Mouse (Mus musculus) heart, embryonic 13.5 days (tissue): ENCODE results near the gene Tiam2. TPM values are rescaled to one million over a fixed set of nuclear protein-coding genes. Genes with fewer than 3 reads are reported as not detected.

Experiments used
- ATAC-seq: fragments of 200-750 bp; cut with Nextera tagmentation; 2 replicates; pipeline ENCODE4 v1.8.0; 2017; ENCODE audit warnings: moderate TSS enrichment; ENCODE audit not compliant: insufficient number of reproducible peaks, low FRiP score, low TSS enrichment; ENCODE audit errors: extremely low read depth
- H3K27ac ChIP-seq: fragments of 300-500 bp; sonication (generic); replicated peaks from 2 replicates; pipeline ENCODE4 v1.5.1; 2015; ENCODE audit warnings: moderate library complexity, mild to moderate bottlenecking, inconsistent platforms
- H3K27me3 ChIP-seq: fragments of 300-500 bp; sonication (generic); replicated peaks from 2 replicates; pipeline ENCODE4 v1.6.1; 2015; ENCODE audit warnings: mild to moderate bottlenecking, inconsistent platforms
- H3K36me3 ChIP-seq: fragments of 300-500 bp; sonication (generic); 2 replicates; pipeline ENCODE4 v1.6.1; 2015; ENCODE audit warnings: mild to moderate bottlenecking, inconsistent platforms
- H3K4me1 ChIP-seq: fragments of 300-500 bp; sonication (generic); 2 replicates; pipeline ENCODE4 v1.6.1; 2015; ENCODE audit warnings: inconsistent platforms
- H3K4me2 ChIP-seq: fragments of 300-500 bp; sonication (generic); 2 replicates; pipeline ENCODE4 v1.6.1; 2015; ENCODE audit warnings: inconsistent platforms, mild to moderate bottlenecking, moderate library complexity
- H3K4me3 ChIP-seq: fragments of 300-500 bp; sonication (generic); 2 replicates; pipeline ENCODE4 v1.5.1; 2015; ENCODE audit warnings: moderate library complexity, mild to moderate bottlenecking, inconsistent platforms
- H3K9ac ChIP-seq: fragments of 300-500 bp; sonication (generic); 2 replicates; pipeline ENCODE4 v1.6.1; 2015; ENCODE audit warnings: inconsistent platforms, mild to moderate bottlenecking, moderate library complexity
- H3K9me3 ChIP-seq: fragments of 300-500 bp; sonication (generic); 2 replicates; pipeline ENCODE4 v1.6.1; 2016; ENCODE audit warnings: inconsistent platforms
- WGBS: fragments of 180-500 bp; shearing (Covaris S2); methylation state at CpG from one replicate; pipeline ENCODE4 v1.1.7; 2015; ENCODE audit warnings: mixed read lengths; 5-methylcytosine and 5-hydroxymethylcytosine counted together
- polyA plus RNA-seq: library from polyadenylated mRNA; unstranded; fragments of >200 nt; fragmentation: Nextera tagmentation; extraction: Ambion mirVana; gene quantifications from 2 replicates; pipeline ENCODE4 v1.2.1, GENCODE M21; 2015

Tiam2 gene
- polyA plus RNA-seq, 1 experiment from 2014 or later: 4.0 TPM

GRCm38 (mm10) chr17:3453946-3454345 lies 127.6 kb downstream of the Tiam2 start:
- H3K27ac ChIP-seq: no peak overlapping the region
- peaks cover 12% of the 10 kb centered on the region for H3K36me3 ChIP-seq
- H3K4me3 ChIP-seq: no peak overlapping the region
- no peak overlapping the region for H3K9ac ChIP-seq
- no peaks in the 10 kb centered on the region for H3K9me3 ChIP-seq
- WGBS: 41% methylated on average over 10 of the region's 10 CpGs
- no peak overlapping the region for H3K4me2 ChIP-seq
- peaks cover 7% of the 10 kb centered on the region; the same call in 1 of the 2 replicates for H3K4me1 ChIP-seq
- H3K27me3 ChIP-seq: no peaks in the 10 kb centered on the region
- ATAC-seq: no peak

DNA sequence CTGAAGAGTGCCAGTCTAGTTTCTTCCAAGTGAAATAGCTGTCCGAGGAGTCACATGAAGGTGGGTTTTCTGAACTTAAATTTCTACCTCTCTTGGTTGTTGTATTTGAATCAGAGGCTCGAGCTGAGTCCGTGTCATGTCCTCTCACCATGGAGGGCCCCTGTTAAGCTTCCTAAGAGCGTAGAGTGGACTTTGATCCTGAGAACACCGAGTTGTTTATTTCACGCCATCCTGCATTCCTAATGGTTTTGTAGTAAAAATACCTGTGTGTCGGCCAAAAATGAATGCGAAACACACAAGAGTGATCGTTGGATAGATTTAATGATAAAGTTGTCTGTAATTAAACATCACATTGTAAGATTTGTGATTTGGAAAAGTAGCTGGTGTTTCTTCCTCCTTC lies 128.5 kb downstream of the Tiam2 start:
- no peaks in the 10 kb centered on the region for H3K27me3 ChIP-seq
- no peak overlapping the region for H3K9ac ChIP-seq
- no peak overlapping the region for H3K27ac ChIP-seq
- ATAC-seq: no peak
- no peak overlapping the region for H3K4me2 ChIP-seq
- WGBS: 80% methylated on average over 9 of the region's 9 CpGs
- peaks cover 7% of the 10 kb centered on the region; the same call in 1 of the 2 replicates for H3K4me1 ChIP-seq
- no peak overlapping the region for H3K4me3 ChIP-seq
- no peaks in the 10 kb centered on the region for H3K9me3 ChIP-seq
- peaks cover 12% of the 10 kb centered on the region for H3K36me3 ChIP-seq

DNA sequence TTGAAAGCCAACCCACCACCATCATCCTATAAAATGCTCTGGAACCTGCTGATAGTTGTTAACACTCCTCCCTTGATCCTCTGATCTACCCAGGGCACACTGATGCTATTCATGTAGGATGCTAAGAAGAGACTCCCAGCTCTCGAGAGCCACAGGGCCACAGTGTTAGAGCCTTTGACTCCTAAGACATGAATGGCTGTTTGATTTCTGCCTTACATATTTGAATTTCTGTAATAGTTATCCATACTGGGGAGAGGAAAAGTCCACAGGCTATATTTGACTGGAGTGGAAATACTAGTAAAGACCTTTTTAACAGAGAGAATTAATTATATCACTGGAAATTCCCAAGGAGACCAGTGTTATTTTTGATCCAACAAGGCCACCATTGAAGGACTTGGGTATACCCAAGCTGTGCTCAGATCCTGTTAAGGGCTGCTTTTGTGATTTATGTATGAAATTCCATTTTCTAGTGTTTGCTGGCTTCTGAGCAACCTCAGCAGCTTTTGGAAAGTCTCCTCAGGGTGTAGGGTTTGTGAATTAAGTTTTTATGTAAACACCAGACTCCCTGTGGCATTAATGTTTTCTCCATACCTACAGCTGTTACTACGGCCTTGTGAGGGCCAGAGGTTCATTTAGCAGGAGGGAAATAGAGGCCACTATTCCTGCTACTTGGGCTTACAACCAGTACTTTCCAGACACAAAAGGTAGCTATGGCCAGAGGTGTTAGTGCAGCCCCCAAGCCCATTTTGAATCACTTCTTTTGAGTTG lies 131.7 kb downstream of the Tiam2 start:
- Histone ChIP-seq H3K4me1 (peaks cover 7% of the 10 kb centered on the region; the same call in 1 of the 2 replicates), H3K4me3 (no peak overlapping the region), H3K27ac (no peak overlapping the region), H3K36me3 (no peaks in the 10 kb centered on the region), H3K27me3 (no peaks in the 10 kb centered on the region), H3K9me3 (no peaks in the 10 kb centered on the region), H3K4me2 (no peak overlapping the region), H3K9ac (no peak overlapping the region)
- no peak for ATAC-seq
- WGBS: 53% methylated on average over 2 of the region's 2 CpGs

- 59% methylated on average over 4 of the region's 4 CpGs for WGBS
- Histone ChIP-seq H3K4me2 (no peak overlapping the region), H3K27me3 (no peaks in the 10 kb centered on the region), H3K9me3 (no peaks in the 10 kb centered on the region), H3K4me3 (no peak overlapping the region), H3K9ac (no peak overlapping the region), H3K4me1 (no peaks in the 10 kb centered on the region), H3K27ac (no peak overlapping the region), H3K36me3 (no peaks in the 10 kb centered on the region)
- no peak for ATAC-seq
Measured at GRCm38 (mm10) chr17:3465861-3466260, 139.5 kb downstream of the Tiam2 start.

DNA sequence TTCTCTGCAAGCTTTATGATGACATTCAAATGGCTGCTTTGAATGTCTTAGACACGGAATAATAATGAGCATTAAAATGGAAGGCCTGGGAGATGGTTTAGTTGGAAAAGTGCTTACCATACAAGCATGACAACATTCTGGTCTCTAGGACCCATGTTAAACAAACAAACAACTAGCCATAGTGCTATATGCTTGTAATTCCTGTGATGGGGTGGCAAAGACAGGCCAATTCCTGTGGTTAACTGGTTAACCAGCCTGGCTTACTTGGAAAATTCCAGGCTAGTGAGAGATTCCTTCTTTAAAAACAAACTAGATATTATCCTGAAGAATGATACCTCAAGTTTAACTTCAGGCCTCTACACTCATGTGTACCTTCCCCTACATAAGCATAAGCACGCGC lies 140.3 kb downstream of the Tiam2 start:
- no peaks in the 10 kb centered on the region for H3K4me1 ChIP-seq
- no peaks in the 10 kb centered on the region for H3K9me3 ChIP-seq
- no peaks in the 10 kb centered on the region for H3K27me3 ChIP-seq
- H3K4me3 ChIP-seq: no peak overlapping the region
- no peak overlapping the region for H3K4me2 ChIP-seq
- no peak for ATAC-seq
- H3K9ac ChIP-seq: no peak overlapping the region
- H3K36me3 ChIP-seq: no peaks in the 10 kb centered on the region
- no peak overlapping the region for H3K27ac ChIP-seq
- WGBS: 82% methylated on average over 3 of the region's 3 CpGs

- Histone ChIP-seq H3K9me3 (no peaks in the 10 kb centered on the region), H3K4me3 (no peak overlapping the region), H3K27ac (no peak overlapping the region), H3K36me3 (no peaks in the 10 kb centered on the region), H3K27me3 (no peaks in the 10 kb centered on the region), H3K4me2 (no peak overlapping the region), H3K9ac (no peak overlapping the region), H3K4me1 (no peaks in the 10 kb centered on the region)
- WGBS: 76% methylated on average over 8 of the region's 8 CpGs
- no peak for ATAC-seq
Measured at GRCm38 (mm10) chr17:3467636-3468324, 141.4 kb downstream of the Tiam2 start.

DNA sequence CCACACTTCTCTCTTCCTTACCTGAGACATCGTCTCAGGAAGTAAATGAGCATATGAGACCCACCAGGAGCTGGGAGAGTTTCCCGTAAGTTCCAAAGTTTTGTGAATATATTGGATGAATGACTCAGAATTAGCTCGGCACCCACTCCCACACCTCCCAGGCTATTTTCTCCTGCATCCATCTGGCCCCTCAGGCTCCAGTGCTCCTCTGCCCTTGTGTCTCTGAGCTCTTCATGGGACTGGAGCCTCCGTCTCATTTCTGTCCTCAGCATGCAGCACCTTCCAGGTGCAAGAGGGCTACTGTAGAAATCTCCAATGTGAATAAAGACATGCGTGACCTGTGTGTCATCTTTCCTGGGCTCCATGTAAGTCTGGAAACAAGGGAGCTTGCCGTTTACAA lies 145.6 kb downstream of the Tiam2 start:
- Histone ChIP-seq H3K4me1 (no peaks in the 10 kb centered on the region), H3K27ac (no peak overlapping the region), H3K4me2 (no peak overlapping the region), H3K9me3 (no peaks in the 10 kb centered on the region), H3K36me3 (no peaks in the 10 kb centered on the region), H3K9ac (no peak overlapping the region), H3K4me3 (no peak overlapping the region), H3K27me3 (no peaks in the 10 kb centered on the region)
- no peak for ATAC-seq
- 77% methylated on average over 6 of the region's 6 CpGs for WGBS

DNA sequence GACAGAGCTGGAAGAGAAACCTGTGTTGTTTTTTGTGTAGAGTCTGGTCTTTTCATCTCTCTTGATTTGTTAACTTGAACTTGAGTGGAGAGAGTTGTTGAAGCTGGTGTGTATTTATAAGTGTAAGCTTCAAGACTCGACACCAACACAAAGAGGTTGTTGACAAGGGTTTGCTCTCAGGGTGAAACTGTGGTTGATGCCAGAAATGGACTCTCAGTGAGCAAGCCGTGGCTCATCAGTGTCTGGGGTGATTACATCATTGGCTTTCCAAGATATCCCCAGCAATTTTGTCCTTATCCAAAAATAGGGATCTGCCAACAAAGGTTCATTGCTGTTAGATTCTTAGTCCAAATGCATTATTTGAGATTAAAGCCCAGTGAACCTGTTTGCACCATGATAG lies 150.2 kb downstream of the Tiam2 start:
- H3K4me2 ChIP-seq: no peak overlapping the region
- H3K9me3 ChIP-seq: no peaks in the 10 kb centered on the region
- WGBS: 43% methylated on average over 2 of the region's 2 CpGs
- ATAC-seq: no peak
- no peak overlapping the region for H3K4me3 ChIP-seq
- H3K27me3 ChIP-seq: no peaks in the 10 kb centered on the region
- H3K36me3 ChIP-seq: no peaks in the 10 kb centered on the region
- H3K4me1 ChIP-seq: no peaks in the 10 kb centered on the region
- no peak overlapping the region for H3K9ac ChIP-seq
- H3K27ac ChIP-seq: no peak overlapping the region

DNA sequence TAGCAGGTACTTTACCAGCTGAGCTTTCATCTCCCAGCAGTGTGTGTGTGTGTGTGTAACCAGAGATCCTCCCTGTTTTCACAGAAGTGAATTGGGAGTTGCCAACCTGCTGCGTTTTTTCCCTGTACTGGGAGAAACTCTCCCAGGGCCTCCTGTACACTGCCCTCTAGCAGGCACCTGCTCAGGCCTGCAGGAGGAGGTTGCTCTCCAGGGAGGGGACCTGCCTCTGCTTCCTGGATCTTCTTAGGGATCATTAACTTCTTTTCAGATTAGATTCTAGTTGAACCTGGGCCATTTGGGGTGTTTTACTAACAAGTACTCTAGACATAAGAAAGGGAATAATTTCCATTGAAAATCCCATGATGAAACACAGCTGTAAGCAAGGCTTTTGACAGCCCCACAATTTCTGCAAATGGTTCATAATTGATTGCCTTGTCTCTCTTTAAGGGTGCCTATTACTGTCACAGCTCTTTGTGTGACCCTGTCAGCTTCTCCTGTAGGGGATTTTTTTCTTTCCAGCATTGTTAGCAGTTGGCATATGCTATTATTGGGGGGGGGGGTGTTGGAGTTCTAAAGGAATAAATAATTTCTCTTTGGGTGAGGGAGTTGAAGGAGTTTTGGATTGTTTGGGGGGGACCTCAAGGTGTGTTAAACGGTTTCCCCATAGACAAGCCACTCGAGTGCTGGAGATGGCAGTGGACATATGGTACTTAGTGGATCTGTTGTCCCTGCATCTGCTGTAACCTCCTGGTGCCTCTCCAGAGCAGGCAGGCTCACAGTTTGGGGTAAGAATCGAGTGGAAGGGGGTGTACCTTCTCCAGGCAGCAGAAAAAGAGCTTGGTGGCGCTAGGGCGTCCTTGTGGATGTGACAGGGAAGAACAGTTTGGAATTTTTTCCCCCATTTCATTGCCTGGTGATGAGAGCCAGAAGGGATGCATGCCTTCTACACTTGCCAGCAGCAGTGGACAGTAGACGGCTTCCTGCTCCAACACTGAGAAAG lies 155.5 kb downstream of the Tiam2 start:
- Histone ChIP-seq H3K9me3 (no peaks in the 10 kb centered on the region), H3K4me2 (no peak overlapping the region), H3K4me1 (no peaks in the 10 kb centered on the region), H3K9ac (no peak overlapping the region), H3K27ac (no peak overlapping the region), H3K36me3 (no peaks in the 10 kb centered on the region), H3K27me3 (no peaks in the 10 kb centered on the region), H3K4me3 (no peak overlapping the region)
- WGBS: 58% methylated on average over 7 of the region's 7 CpGs
- ATAC-seq: no peak

GRCm38 (mm10) chr17:3483091-3483490 lies 156.7 kb downstream of the Tiam2 start:
- no peak overlapping the region for H3K9ac ChIP-seq
- H3K36me3 ChIP-seq: no peaks in the 10 kb centered on the region
- H3K27me3 ChIP-seq: no peaks in the 10 kb centered on the region
- H3K27ac ChIP-seq: no peak overlapping the region
- H3K9me3 ChIP-seq: no peaks in the 10 kb centered on the region
- WGBS: 85% methylated on average over 8 of the region's 8 CpGs
- ATAC-seq: no peak
- no peaks in the 10 kb centered on the region for H3K4me1 ChIP-seq
- H3K4me2 ChIP-seq: no peak overlapping the region
- no peak overlapping the region for H3K4me3 ChIP-seq

DNA sequence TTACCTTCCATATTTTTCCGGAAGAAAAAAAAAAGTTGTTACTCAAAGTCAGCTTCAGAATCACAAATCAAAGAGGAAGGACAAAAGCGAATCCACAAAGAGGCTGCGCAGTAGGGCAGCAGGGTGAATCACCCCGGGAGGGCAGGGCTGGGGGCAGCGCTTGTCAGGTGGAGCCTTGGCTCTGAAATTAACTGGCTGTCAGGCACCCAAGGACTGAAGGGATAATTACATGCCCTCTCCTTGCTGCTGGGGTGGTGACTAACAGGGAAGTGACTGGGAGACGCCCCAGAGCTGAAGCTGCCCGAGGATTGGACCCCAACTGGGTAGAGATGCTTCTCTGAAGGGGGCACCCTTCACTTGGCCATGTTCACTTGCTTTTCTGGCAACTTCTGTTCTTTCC lies 159.5 kb downstream of the Tiam2 start:
- no peak for ATAC-seq
- no peak overlapping the region for H3K4me3 ChIP-seq
- H3K27ac ChIP-seq: no peak overlapping the region
- H3K9ac ChIP-seq: no peak overlapping the region
- H3K27me3 ChIP-seq: no peaks in the 10 kb centered on the region
- H3K36me3 ChIP-seq: no peaks in the 10 kb centered on the region
- 67% methylated on average over 7 of the region's 7 CpGs for WGBS
- no peaks in the 10 kb centered on the region for H3K4me1 ChIP-seq
- H3K4me2 ChIP-seq: no peak overlapping the region
- no peaks in the 10 kb centered on the region for H3K9me3 ChIP-seq
